Mouse (Mus musculus) heart, embryonic 14.5 days (tissue): ENCODE data around the gene Slc34a2. TPM values are rescaled to one million over a fixed set of nuclear protein-coding genes. Genes with fewer than 3 reads are reported as not detected.

ENCODE experiments used
- ATAC-seq: fragments of 200-750 bp; cut with Nextera tagmentation; 2 replicates; pipeline ENCODE4 v1.8.0; 2017; ENCODE audit warnings: low read depth, moderate TSS enrichment; ENCODE audit not compliant: insufficient number of reproducible peaks, insufficient read depth, low FRiP score
- H3K27ac ChIP-seq, 2 experiments: fragments of 200-500 bp in 1 of 2; fragments of 300-500 bp in 1 of 2; sonication (generic) in 1 of 2; replicated peaks in 1 of 2; 2 replicates each; pipeline ENCODE4 v1.5.1; 2012 to 2014; ENCODE audit warnings: low read depth in 2 of 2, low read length in 2 of 2, control low read depth in 1 of 2, mild to moderate bottlenecking in 1 of 2, mixed read lengths in 1 of 2; ENCODE audit not compliant: control insufficient read depth in 1 of 2, insufficient read depth in 1 of 2
- H3K27me3 ChIP-seq: fragments of 300-500 bp; sonication (generic); 2 replicates; pipeline ENCODE4 v1.6.1; 2014; ENCODE audit warnings: mild to moderate bottlenecking, low read length, control low read depth; ENCODE audit not compliant: control insufficient read depth, insufficient read depth
- H3K36me3 ChIP-seq: fragments of 300-500 bp; sonication (generic); 2 replicates; pipeline ENCODE4 v1.6.1; 2014; ENCODE audit warnings: mild to moderate bottlenecking, control low read depth, low read length, mixed read lengths; ENCODE audit not compliant: control insufficient read depth, insufficient read depth
- H3K4me1 ChIP-seq, 2 experiments: fragments of 200-500 bp in 1 of 2; fragments of 300-500 bp in 1 of 2; sonication (generic) in 1 of 2; 2 replicates each; pipeline ENCODE4 v1.6.1; 2012 to 2014; ENCODE audit warnings: low read length in 2 of 2, control low read depth in 1 of 2, mixed read lengths in 1 of 2; ENCODE audit not compliant: control insufficient read depth in 2 of 2, insufficient read depth in 2 of 2
- H3K4me2 ChIP-seq: fragments of 300-500 bp; sonication (generic); 2 replicates; pipeline ENCODE4 v1.6.1; 2014; ENCODE audit warnings: mild to moderate bottlenecking, low read length
- H3K4me3 ChIP-seq, 2 experiments: fragments of 200-500 bp in 1 of 2; fragments of 300-500 bp in 1 of 2; sonication (generic) in 1 of 2; 2 replicates each; pipeline ENCODE4 v1.5.1; 2012 to 2014; ENCODE audit warnings: low read length in 2 of 2, mild to moderate bottlenecking in 2 of 2, control low read depth in 1 of 2, low read depth in 1 of 2, moderate library complexity in 1 of 2; ENCODE audit not compliant: control insufficient read depth in 1 of 2, insufficient read depth in 1 of 2
- H3K9ac ChIP-seq: fragments of 300-500 bp; sonication (generic); 2 replicates; pipeline ENCODE4 v1.6.1; 2014; ENCODE audit warnings: mild to moderate bottlenecking, low read length
- H3K9me3 ChIP-seq: fragments of 300-500 bp; sonication (generic); 2 replicates; pipeline ENCODE4 v1.6.1; 2016; ENCODE audit warnings: low read length, control low read depth; ENCODE audit not compliant: control insufficient read depth
- WGBS: fragments of 180-500 bp; shearing (Covaris S2); extraction: QIAGEN DNeasy Blood & Tissue Kit; methylation state at CpG from one replicate; pipeline ENCODE4 v1.1.7; 2014; 5-methylcytosine and 5-hydroxymethylcytosine counted together
- polyA plus RNA-seq: library from polyadenylated mRNA; unstranded; fragments of >200 nt; fragmentation: Nextera tagmentation; extraction: Ambion mirVana; gene quantifications from 2 replicates; pipeline ENCODE4 v1.2.1, GENCODE M21; 2014

Slc34a2 gene
- polyA plus RNA-seq, 1 experiment from 2014 or later, result not detected

- no peak overlapping the region for H3K9ac ChIP-seq
- H3K4me1 ChIP-seq, result no peaks in the 10 kb centered on the region
- no peaks in the 10 kb centered on the region for H3K36me3 ChIP-seq
- H3K9me3 ChIP-seq, result no peaks in the 10 kb centered on the region
- H3K4me3 ChIP-seq, result no peak overlapping the region
- no peak for ATAC-seq
- no peaks in the 10 kb centered on the region for H3K27me3 ChIP-seq
- no peak overlapping the region for H3K27ac ChIP-seq
- 70% methylated on average over 13 of the region's 13 CpGs for WGBS
- H3K4me2 ChIP-seq, result no peak overlapping the region
These were observed 66.4 kb downstream of the Slc34a2 start for GRCm38 (mm10) chr5:53104177-53104855.

GRCm38 (mm10) chr5:53105716-53106115 is 67.8 kb downstream of the Slc34a2 start:
- Histone ChIP-seq H3K27me3 (no peaks in the 10 kb centered on the region), H3K9me3 (no peaks in the 10 kb centered on the region), H3K4me2 (no peak overlapping the region), H3K9ac (no peak overlapping the region), H3K36me3 (no peaks in the 10 kb centered on the region), H3K27ac (no peak overlapping the region), H3K4me1 (no peaks in the 10 kb centered on the region), H3K4me3 (no peak overlapping the region)
- no peak for ATAC-seq
- 72% methylated on average over 8 of the region's 8 CpGs for WGBS

- no peak for ATAC-seq
- H3K27ac ChIP-seq, result no peak overlapping the region
These were observed 68.2 kb downstream of the Slc34a2 start for GRCm38 (mm10) chr5:53106125-53106524.

GRCm38 (mm10) chr5:53106731-53107130 is 68.8 kb downstream of the Slc34a2 start:
- no peak overlapping the region for H3K27ac ChIP-seq
- WGBS, result 33% methylated on average over 4 of the region's 4 CpGs

More at GRCm38 (mm10) chr5:53106125-53106524, 68.2 kb downstream of the Slc34a2 start:
- H3K9ac ChIP-seq, result no peak overlapping the region
- H3K4me2 ChIP-seq, result no peak overlapping the region
- no peaks in the 10 kb centered on the region for H3K36me3 ChIP-seq
- H3K4me1 ChIP-seq, result no peaks in the 10 kb centered on the region
- H3K4me3 ChIP-seq, result no peak overlapping the region
- no peaks in the 10 kb centered on the region for H3K27me3 ChIP-seq
- H3K9me3 ChIP-seq, result no peaks in the 10 kb centered on the region
- WGBS, result 51% methylated on average over 4 of the region's 4 CpGs

GRCm38 (mm10) chr5:53108026-53108425 is 70.1 kb downstream of the Slc34a2 start:
- Histone ChIP-seq H3K4me2 (no peak overlapping the region), H3K4me3 (no peak overlapping the region), H3K36me3 (no peaks in the 10 kb centered on the region), H3K27me3 (no peaks in the 10 kb centered on the region), H3K9me3 (no peaks in the 10 kb centered on the region), H3K4me1 (0 out of 4 replicates have a peak, but pooled peaks cover 0 to 2% of the 10 kb centered on the region in 2 experiments), H3K9ac (no peak overlapping the region), H3K27ac (no peak overlapping the region)
- 76% methylated on average over 9 of the region's 9 CpGs for WGBS
- no peak for ATAC-seq

More at GRCm38 (mm10) chr5:53106731-53107130, 68.8 kb downstream of the Slc34a2 start:
- no peak for ATAC-seq
- H3K9ac ChIP-seq, result no peak overlapping the region
- H3K36me3 ChIP-seq, result no peaks in the 10 kb centered on the region
- no peaks in the 10 kb centered on the region for H3K9me3 ChIP-seq
- H3K27me3 ChIP-seq, result no peaks in the 10 kb centered on the region
- H3K4me2 ChIP-seq, result no peak overlapping the region
- no peak overlapping the region for H3K4me3 ChIP-seq
- 0 out of 4 replicates have a peak, but pooled peaks cover 0 to 2% of the 10 kb centered on the region in 2 experiments for H3K4me1 ChIP-seq

- no peaks in the 10 kb centered on the region for H3K27me3 ChIP-seq
- 64% methylated on average over 1 of the region's 1 CpGs for WGBS
- 0 out of 2 replicates have a peak, but pooled peaks cover 3% of the 10 kb centered on the region for H3K9me3 ChIP-seq
- no peak overlapping the region for H3K27ac ChIP-seq
- no peak overlapping the region for H3K9ac ChIP-seq
- no peak overlapping the region for H3K4me2 ChIP-seq
- no peak overlapping the region for H3K4me3 ChIP-seq
- H3K36me3 ChIP-seq, result no peaks in the 10 kb centered on the region
- no peak for ATAC-seq
- H3K4me1 ChIP-seq, result 0 out of 4 replicates have a peak, but pooled peaks cover 0 to 2% of the 10 kb centered on the region in 2 experiments
These were observed 70.8 kb downstream of the Slc34a2 start for GRCm38 (mm10) chr5:53108668-53109067.

- Histone ChIP-seq H3K27ac (no peak overlapping the region), H3K9ac (no peak overlapping the region), H3K4me3 (no peak overlapping the region), H3K4me1 (0 out of 4 replicates have a peak, but pooled peaks cover 0 to 2% of the 10 kb centered on the region in 2 experiments), H3K36me3 (no peaks in the 10 kb centered on the region), H3K9me3 (0 out of 2 replicates have a peak, but pooled peaks cover 3% of the 10 kb centered on the region), H3K27me3 (no peaks in the 10 kb centered on the region), H3K4me2 (no peak overlapping the region)
- no peak for ATAC-seq
- WGBS, result 58% methylated on average over 4 of the region's 4 CpGs
These were observed 72.3 kb downstream of the Slc34a2 start for GRCm38 (mm10) chr5:53110225-53110624.
